Mouse (Mus musculus): ENCODE measurements around the gene Gm38392.

DNA sequence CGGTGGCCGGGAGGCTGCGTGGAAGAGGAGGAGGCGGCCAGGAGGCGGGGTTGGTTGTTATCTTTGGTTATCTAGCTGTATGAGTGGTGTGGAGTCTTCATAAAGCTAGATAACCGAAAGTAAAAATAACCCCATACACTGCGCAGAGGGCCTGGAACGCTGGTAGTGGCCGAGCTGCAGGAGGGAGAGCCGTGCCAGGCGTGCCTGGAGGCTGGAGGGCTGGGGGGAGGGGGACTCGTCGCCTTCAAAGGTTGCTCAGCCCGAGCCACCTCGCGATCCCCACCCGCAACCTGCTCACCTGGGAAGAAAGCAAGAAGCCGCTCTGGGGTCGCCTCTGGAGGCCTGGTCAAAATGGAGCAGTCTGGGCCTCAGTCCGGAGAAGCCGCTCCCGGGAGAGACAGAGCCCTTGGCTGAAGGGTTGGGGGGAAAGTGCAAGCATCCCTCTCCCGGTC is 71.4 kb downstream of the Gm38392 start:
- no peak for TF ChIP-seq POLR2A (IDR thresholded peaks at IDR 0.05; ENCODE audit: extremely low read depth, insufficient read depth, low read length)
- no peak for TF ChIP-seq CTCF (IDR thresholded peaks at IDR 0.05; ENCODE audit: extremely low read depth, insufficient read depth, low read length)
